Mouse (Mus musculus): ENCODE data around the gene Mtmr1.

DNA sequence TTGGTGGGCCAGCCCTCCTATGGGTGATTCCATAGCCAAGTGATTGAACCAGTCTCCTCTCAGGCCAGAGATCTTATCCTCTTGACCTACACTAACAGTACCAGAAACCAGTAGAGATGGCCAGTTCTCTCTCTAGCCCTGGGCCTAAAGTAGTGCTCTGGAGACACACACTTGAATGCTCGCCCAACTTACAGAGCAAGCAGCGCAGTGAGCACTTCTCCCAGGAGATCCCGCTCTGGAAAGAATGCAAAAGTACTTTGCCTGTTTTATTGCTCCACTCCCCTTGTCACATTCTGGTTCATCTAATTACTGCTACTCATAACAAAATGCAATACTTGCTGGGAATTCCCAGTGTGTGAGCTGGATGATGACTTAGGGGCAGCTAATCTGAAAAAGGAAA, 102.9 kb downstream of the Mtmr1 start:
- TF ChIP-seq POLR2AphosphoS2 (IDR thresholded peaks at IDR 0.05; ENCODE audit: insufficient read length, low read depth) (no peak), POLR2A (IDR thresholded peaks at IDR 0.05; ENCODE audit: insufficient read length, low read depth) (no peak), MYOG (IDR thresholded peaks at IDR 0.05; ENCODE audit: control insufficient read depth in 1 of 3, insufficient read depth in 1 of 3, insufficient read length in 2 of 3, low read depth in 2 of 3) (no peak), USF1 (IDR thresholded peaks at IDR 0.05; ENCODE audit: low read depth) (no peak), MAX (IDR thresholded peaks at IDR 0.05; ENCODE audit: low read depth) (no peak), TCF12 (IDR thresholded peaks at IDR 0.05; ENCODE audit: insufficient read depth, poor library complexity, severe bottlenecking) (no peak), TCF3 (IDR thresholded peaks at IDR 0.05; ENCODE audit: insufficient read length, low read depth) (no peak), MYOD1 (IDR thresholded peaks at IDR 0.05; ENCODE audit: control insufficient read depth in 1 of 3, insufficient read length in 2 of 3, low read depth in 2 of 3) (no peak), E2F4 (IDR thresholded peaks at IDR 0.05; ENCODE audit: insufficient read depth) (no peak)

Measured in myocyte (in vitro differentiated cells).